Mouse (Mus musculus): ENCODE measurements around the gene Bmt2.

Bmt2 gene

DNA sequence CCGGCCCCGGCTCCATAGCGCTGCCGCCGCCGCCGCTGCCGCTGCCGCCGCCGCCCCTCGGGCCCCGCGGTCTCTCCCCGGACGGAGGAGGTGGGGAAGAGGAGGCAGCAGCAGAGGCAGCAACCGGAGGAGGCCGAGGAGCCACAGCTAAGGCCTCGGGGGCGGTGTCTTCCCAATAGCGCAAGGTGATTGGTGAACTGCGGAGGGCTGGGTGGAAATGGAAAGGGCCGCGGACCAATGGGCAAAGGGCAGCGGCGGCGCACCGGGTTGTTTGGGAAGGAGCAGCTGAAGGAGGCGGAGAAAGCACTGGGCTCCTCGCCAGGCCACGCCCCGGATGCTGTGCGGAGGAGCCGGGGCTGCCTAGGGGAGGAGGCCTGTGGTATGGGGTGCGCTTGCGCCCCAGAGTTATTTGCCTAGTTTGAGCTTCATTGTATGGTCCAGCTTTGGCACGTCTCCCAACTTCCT, at the start of gene Bmt2:
Gene Bmt2, minus strand, starts transcription at position 149 of the 465 bp plus-strand sequence.
- peak; percentile 99 to 100 for DNase-seq (ENCODE audit: inconsistent age in 2 of 2, low spot score in 1 of 2)

DNA sequence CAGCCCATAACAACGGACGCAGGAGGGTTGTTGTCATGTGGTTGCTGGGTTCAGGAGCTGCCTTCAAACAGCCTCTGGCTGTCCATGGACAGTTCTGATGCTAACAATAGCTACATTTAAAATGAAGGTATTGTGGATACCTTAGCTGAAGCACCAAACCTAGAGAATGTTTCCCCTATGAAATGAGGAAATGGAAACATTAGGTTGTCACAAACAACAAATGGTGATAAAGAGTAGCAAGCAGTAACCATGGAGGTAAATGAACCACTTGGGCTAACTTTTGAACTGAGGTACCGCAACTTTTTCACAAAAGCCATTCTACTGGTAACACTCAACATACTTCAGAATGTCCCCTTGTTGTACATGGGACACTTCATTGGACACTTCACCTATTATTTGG, 44.4 kb upstream of the Bmt2 start:
- DNase-seq (ENCODE audit: inconsistent age in 2 of 2, low spot score in 1 of 2) = no peak

DNA sequence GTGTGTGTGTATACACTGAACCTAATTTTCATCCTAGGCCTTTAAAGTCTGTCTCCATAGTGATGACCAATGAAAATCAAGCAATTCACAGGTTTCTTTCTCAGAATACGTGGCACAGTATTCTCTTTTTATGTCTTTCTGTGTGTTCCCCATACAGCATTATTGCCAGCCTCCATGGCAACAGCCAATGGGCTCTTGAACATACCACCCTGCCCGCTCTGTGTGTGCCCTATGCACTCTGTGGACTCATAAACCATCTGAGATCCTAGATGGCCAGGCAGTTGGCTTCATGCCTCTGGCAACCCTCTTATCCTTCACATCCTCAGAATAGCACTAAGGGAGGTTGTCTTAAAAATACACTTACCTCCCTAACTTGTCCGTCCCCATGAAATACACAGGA, 37.1 kb upstream of the Bmt2 start:
- no peak for DNase-seq (ENCODE audit: inconsistent age in 2 of 2, low spot score in 1 of 2)

DNA sequence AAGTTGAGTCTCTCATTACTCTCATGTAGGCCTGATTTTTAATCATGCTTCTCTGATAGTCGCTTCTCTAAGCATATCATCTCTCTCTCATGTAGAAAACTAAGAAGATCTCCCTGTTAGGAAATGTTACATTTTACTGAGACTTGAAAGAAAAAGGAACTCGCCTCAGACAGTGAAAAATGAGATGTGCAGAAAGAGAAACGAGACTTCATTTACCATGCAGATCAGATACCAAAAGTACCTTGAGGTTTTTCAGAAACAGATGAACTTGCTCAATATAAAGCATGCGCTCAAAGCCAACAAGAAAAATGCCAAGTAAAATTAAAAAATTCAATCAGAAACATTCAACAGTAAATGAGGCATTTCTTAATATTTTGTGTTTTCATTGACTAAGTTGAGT, 19.1 kb upstream of the Bmt2 start:
- DNase-seq (ENCODE audit: inconsistent age in 2 of 2, low spot score in 1 of 2) = no peak

DNA sequence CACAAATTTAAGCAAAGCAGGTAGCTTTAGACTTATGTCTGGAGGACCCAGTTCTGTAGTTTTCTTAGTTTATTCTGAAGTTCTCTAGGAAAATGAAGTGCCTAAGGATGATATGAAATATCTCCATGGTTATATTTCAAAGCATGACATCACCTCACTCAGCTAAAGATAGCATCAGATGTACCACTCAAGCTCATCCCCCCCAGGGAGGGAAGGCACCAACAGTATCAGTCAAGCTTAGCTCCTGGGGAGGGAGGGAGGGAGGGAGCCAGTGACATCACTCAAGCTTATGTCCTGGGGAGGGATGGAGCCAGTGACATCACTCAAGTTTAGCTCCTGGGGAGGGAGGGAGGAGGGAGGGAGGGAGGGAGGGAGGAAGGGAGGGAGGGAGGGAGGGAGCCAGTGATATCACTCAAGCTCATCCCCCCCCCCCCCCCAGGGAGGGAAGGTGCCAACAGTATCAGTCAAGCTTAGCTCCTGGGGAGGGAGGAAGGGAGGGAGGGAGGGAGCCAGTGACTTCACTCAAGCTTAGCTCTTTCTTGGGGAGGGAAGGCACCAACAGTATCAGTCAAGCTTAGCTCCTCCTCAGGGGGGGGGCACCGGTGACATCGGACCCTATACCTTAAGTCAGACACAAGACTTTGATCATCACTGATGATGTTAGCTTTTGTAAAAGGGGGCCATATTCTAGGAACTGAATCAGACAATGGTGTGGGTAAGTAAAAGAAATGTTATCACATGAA, 17.5 kb upstream of the Bmt2 start:
- DNase-seq (ENCODE audit: inconsistent age in 2 of 2, low spot score in 1 of 2) = no peak

DNA sequence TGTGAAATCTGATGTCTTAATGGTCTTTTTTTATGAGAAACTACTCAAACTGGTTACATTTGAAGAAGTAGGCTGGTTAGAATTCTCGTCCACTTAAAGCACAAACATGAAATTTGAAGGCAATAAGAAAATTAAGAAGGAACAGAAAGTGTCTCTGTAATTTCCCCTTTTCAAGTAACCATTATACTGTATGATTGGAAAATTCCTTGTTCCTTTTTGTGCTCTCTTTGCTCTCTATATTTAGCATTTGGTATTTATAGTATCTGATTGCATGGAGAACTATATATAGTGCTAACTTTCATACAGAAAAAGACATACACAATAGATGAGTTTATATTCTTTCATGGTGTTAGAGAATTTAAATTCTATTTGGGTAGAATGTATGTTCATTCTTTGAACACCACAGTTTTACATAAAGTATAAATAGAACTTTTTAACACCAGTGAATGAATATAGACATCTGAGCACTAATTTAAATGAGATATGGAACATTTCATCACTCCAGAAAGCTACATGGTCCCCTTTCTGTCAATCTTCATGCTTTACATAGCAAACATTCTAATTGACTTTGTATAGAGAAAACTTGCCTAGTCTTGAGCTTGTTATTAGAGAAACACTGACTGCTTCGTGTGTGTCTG, 14.0 kb upstream of the Bmt2 start:
- DNase-seq (ENCODE audit: inconsistent age in 2 of 2, low spot score in 1 of 2) = no peak

DNA sequence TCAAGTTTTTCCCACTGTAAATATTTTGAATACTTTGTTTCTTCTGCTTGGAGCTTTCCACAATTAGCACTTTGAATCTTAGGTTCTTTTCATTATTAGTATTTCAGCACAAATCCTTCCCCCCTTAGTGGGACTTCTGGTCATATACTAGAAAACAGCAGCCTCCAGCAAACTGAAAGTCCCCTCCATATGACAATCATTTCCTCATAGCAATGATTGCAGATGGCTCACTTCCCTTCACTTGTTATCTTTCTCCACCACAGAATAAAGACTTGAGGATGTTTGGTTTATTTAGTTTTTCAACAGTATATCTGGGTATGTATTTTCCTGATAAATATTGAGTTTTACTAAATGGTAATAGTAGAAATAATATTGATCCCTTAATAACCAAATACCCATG, 12.6 kb upstream of the Bmt2 start:
- DNase-seq (ENCODE audit: inconsistent age in 2 of 2, low spot score in 1 of 2) = no peak

DNA sequence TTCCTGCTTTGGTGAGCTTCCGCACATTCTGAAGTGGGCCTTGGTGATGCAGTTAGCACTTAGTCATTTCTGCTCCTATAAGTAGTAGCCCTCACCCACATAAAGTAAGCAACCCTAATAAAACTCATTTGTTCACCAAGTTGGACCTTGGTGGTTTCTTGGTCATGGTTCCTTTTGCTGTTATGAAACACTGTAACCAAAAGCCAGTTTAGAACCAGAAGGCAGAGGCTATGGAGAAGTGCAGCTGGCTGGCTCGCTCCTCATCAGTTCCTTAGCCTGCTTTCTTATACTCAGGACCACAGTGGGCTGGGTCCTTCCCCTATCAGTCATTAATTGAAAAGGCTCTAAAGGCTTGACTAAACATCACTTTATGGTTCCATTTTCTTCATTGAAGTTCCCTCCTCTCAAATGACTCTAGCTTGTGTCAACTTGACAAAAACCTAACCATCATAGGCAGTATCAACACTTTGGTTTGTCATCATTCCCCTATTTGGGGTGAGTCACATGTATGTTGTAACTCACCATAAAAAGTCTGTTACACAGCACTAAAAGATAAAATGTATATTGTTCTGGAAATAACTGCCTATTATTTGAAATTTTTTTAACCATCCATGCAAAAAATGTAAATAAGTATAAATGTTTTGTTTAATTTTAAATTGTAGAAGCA, 6.3 kb upstream of the Bmt2 start:
- no peak for DNase-seq (ENCODE audit: inconsistent age in 2 of 2, low spot score in 1 of 2)

DNA sequence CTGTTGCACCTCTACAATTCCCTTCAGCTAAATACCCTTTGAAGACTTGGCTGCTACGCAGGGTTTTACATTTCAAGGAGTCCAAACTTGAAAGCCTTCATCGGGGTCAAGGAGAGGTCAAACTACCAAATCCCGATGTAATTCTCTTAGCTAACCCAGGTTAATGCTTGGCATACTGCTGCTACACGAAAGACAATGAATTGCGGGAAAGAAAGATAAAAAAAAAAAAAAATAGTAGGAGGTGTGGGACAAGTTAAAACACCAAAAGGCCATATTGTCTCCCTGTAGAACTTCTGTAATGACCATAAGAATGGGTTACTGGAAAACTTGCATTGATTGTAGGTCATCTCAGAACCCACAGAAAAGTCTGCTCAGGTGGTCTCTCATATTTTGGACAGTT, 583 bp upstream of the Bmt2 start:
- DNase-seq (ENCODE audit: inconsistent age in 2 of 2, low spot score in 1 of 2) = no peak

DNA sequence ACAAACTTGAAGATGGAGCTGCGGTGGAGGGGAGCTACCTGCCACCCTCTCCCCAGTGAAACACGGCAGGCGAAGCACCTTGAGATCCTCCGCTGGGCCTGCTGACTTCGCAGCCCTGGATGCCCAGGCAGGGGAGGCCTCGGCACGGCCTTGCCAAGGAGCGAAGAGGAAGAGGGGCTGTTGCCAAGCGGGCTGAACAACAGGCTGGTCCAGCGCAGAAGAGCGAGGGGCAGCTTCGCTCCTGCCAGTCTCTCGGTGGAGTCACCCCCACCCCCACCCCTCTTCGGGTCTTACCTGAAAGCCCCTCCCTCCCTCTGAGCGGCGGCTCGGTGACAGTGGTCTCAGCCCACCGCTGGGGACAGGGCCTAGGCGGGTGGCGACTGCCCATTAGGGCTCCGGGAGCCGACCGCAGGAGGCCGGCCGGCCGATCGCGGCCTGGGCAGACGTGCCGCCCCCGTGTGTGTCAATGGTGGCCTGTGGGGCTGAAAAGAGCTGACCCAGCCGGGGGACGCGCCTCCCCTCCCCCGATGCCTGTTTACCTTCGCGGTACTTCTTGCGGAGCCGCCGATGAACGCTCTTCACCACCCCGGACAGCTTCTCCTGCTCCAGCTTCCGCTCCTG, 515 bp downstream of the Bmt2 start:
- peak; percentile 64 to 86 for DNase-seq (ENCODE audit: inconsistent age in 2 of 2, low spot score in 1 of 2)

DNA sequence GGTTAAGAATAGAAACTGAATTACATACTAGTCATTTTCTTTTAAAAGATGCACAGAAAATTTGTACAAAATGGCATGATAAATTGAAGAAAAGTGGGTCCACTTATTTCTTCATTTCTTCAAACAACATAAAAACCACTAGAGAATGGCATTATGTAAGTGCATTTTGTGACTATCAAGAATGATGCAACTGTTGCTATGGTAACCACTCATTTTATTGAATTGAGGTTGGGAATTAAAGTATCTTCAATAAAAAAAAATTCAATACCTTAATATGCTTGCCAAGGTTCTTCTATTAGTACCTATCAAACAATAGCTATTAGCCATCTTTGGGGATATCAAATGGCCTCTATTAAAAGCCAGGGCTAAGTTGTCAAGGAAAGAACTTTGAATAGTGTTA, 1.6 kb downstream of the Bmt2 start:
- no peak for DNase-seq (ENCODE audit: inconsistent age in 2 of 2, low spot score in 1 of 2)

DNA sequence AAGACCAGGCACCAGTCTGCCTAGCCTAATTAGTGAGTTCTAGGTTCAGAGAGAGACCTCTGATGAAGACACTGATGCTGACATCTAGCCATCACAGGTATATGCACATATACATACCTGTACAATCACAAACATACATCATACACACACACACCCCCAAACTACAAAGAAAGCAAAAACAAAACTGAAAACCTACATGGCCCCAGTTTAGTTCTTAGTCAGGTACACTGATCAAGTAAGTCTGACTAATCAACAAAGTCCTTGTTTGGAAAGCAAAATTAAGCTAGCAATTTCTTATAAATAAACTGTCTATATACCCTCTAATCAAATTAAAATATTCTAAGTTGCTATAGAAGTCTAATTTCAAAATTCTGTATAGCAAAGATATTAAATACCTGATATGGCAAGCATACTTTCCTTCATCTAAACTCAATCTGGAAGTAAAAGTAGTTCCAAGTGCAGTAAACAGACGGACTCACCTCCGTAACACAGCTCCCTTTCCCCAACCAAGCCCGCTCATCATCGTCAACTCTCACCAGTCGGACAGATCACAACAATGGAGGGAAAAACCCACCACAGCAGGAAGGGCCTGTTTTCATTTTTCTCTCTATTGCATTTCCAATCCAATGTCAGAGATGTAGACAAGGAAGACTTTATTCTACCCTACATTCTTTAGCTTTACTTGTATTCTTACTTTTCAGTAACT, 3.0 kb downstream of the Bmt2 start:
- no peak for DNase-seq (ENCODE audit: inconsistent age in 2 of 2, low spot score in 1 of 2)

DNA sequence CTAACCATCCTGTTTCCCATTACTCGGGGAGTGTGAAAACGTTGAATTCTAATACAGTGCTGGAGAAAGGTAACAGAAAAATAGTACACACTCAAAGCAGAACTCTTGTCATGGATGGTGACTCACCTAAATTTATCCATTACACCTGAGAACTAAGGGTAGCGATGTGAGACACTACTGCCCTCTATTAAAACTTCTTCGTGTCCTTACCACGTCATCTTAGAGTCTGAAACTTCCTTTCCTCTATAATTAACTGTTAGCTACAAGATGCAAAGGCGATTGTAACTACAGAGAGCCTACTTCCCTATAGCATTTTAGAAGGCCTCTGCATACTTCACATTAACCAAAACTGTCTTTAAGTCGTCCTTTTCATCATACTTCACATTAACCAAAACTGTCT, 12.1 kb downstream of the Bmt2 start:
- DNase-seq (ENCODE audit: inconsistent age in 2 of 2, low spot score in 1 of 2) = no peak

DNA sequence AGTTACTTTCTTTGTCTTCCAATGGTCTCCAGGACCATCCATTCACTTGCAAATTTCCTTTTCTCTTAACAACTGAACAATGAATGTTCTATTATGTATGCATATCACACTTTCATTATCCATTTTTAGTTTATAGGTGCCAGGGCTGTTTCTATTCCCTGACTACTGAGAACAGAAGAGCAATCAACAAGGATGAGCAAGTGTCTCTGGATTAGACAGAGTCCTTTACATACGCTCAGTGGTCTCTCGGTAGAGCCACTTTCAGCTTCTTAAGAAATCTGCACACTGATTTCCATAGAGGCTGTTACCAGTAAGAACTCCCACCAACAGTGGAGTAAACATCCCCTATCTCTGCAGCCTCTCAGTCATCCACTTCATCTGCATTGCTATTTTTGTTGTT, 19.8 kb downstream of the Bmt2 start:
- DNase-seq (ENCODE audit: inconsistent age in 2 of 2, low spot score in 1 of 2) = no peak

DNA sequence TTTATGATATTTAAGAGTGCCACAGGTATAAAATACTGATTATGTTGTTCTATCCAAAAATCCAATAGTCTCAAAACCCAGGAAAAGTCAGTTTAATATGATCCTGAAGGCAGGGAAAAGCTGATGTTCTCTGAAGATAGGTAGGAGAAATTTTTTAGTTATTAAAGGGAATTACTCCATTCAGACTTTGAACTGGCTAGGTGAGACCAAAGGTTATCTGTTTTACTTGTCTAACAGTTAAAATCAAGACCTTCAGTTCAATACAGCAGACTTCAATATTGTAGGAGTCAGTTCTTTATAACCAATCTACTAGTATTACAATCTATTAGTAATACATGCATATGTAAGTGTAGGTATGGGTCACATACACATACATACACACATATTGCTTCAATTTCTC, 23.7 kb downstream of the Bmt2 start:
- DNase-seq (ENCODE audit: inconsistent age in 2 of 2, low spot score in 1 of 2) = no peak

DNA sequence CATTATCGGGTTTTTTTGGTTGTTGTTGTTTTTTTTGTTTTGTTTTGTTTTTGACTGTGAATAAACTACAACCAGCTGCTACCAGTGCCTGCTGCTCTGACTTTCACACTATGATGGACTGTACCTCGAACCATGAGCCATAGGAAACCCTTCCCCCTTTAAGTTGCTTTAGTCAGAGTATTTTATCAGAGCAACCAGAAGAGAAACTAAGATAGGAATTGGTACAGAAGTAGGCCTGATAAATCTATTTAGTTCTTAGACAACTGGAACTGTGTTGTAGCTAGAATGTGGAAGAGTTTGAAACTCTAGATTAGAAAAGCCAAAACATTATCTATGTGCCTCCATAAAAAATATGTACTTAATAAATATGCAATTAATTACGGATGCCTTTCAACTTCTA, 25.5 kb downstream of the Bmt2 start:
- DNase-seq (ENCODE audit: inconsistent age in 2 of 2, low spot score in 1 of 2) = no peak

DNA sequence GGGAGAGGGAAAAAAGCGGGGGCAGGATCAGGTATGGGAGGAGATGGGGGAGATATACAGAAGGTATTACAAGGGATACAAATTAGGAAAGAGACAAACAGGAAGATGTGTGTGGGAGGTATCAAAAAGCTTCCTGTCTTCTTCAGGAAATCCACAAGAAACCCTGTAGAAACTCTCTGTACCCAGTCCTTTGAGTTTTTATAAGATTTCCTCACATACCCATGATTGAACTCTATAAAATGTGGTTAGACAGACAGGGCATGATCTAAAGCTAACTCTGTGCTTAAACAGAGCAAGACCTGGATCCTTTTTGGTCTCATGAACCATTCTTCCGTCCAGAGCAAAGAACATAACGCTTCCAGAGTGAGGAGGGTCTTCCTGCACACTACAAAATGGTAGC, 26.9 kb downstream of the Bmt2 start:
- DNase-seq (ENCODE audit: inconsistent age in 2 of 2, low spot score in 1 of 2) = no peak

DNA sequence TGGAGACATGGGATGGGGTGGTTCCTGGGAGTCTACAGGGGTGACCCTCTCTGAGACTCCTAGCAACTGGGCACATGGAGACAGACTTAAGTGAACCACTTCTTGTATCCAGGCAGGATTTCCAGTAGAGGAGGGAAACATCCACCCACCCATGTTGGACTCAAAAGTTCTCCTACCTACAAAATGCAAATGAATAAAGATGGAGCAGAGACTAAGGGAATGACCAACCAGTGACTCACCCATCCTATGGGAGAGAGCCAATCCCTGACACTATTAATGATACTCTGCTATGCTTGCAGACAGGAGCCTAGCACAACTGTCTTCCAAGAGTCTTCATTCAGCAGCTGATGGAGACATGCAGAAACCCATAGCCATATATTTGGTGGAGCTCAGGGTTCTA, 29.5 kb downstream of the Bmt2 start:
- no peak for DNase-seq (ENCODE audit: inconsistent age in 2 of 2, low spot score in 1 of 2)

DNA sequence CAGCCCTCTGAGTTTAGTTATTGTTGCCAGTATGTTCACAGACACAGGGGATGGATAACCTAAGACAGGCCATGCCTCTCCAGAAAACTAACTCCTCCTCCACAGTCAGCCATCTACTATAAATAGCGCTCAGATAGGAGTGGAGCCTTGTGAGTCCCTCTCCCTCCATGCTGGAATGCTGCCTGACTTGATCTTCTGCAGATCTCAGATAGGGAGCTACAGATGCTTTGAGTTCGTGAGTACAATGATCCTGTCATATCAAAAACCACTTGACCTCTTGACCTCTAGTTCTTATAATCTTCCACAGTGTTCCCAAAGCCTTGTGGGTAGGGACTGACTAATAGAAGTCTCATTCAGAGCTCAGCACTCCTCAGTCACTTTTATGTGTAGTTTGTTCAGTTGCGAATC, 41.2 kb downstream of the Bmt2 start:
- DNase-seq (ENCODE audit: inconsistent age in 2 of 2, low spot score in 1 of 2) = peak in 1 of 2 experiments; percentile 28

DNA sequence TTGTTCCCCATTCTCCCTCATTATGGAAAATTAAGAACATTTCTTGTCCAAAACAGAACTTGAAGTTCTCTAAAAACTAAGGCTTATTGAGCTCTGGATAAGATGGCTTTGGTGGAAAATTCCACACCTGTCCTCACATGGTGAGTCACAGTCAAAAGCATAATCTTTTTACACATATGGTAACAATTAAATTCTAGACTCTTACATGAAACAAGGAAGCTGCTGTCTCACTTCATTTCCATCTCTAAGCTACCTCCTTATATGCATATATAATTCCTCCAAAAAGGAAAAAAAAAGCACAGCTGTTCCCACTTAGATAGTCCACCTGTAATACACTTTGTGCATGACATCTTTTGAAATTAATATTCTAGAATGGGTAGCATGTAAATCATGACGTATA, 45.2 kb downstream of the Bmt2 start:
- DNase-seq (ENCODE audit: inconsistent age in 2 of 2, low spot score in 1 of 2) = no peak

DNA sequence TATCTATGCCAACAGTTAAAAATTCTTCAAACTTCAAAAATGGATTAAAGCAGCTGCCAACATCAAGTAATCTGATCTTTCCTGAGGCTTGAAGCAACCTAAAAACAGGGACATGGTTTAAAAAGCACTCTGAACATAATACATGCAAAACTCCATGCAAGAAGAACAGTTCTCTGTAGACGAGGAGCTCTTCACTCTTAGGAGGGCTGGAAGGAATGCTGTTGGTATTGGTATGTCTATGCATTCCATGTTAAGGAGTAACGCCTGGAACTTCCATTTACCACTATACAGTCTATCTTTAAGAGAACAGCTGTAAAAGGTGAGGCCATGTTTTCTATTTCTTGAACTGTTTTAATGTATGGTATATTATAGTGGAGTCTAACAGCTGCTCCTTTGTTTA, 47.2 kb downstream of the Bmt2 start:
- DNase-seq (ENCODE audit: inconsistent age in 2 of 2, low spot score in 1 of 2) = no peak

Measured in adrenal gland, adult (tissue).